Mouse (Mus musculus): ENCODE data around the gene Bckdhb.

DNA sequence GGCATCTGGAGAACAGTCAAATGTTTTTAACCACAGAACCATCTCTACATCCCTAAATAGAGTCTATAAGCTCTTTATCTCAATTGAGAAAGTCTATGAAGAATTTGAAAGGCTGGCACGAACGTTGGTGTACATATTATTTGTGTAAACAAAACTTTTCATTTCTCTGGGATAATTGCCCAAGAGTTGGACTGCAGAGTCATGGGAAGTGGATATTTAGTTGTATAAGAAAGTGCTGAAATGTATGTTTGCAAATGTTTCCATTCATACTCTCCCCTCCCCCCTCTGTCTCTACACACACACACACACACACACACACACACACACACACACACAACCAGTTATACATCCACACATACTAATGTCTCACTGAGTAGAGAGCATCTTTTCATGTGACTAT lies 181.5 kb downstream of the Bckdhb start:
- TF ChIP-seq CTCF (IDR thresholded peaks at IDR 0.05; ENCODE audit: insufficient read depth, low read depth, low read length) (no peak), POLR2A (IDR thresholded peaks at IDR 0.05; ENCODE audit: insufficient read depth, low read depth, low read length) (no peak)

All from olfactory bulb, adult 2 months (tissue).